Mouse (Mus musculus): ENCODE results near the gene Olfr352. TPM values are rescaled to one million over a fixed set of nuclear protein-coding genes. Genes with fewer than 3 reads are reported as not detected.

The Olfr352 gene
- total RNA-seq (2015) (not detected in 2 replicates), total RNA-seq (2017) (not detected in 2 replicates)

DNA sequence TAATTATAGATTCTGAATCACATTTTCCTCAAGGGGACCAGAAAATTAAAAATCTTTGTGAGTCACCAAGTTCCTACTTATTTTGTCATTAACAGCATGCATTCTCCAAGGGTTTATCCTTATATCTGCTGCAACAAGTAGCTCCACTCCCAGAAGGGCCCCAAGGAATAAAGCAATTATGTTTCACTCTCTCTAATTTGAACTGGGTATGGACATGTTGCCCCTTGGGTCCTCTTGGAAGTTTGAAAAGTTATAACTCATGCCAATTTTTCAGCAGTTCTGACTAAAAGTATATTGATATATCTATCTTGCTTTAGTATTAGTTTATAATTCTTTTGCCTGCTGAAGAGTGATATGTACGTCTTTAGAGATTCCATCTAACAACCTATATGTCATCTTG is at the start of gene Olfr352:
Gene Olfr352, plus strand, starts transcription at position 301 of the 400 bp plus-strand sequence.
- ATAC-seq (replicated peaks; ENCODE audit: poor library complexity), result no peak

DNA sequence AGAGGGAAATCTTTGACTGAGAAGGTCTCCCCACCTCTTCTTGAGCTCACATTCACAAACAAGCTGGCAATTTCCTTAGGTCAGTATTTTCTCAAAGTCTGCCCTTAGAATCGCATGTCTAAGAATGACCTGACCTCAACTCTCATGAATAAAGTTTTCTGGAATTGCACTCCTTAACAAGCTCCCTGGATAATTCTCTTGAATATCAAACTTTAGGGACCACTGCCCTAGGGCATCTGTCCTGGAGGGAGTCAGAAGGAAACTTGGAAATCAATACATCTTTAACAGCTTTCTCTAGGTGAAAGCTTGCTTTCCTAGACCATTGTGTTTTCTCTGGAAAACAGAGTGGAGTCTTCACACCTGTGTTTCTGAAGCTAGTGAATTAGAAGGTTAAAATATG is 22.2 kb upstream of the Olfr352 start, which contains the start of gene Olfr350:
Gene Olfr350, plus strand, starts transcription at position 301 of the 400 bp plus-strand sequence.
- no peak for ATAC-seq (replicated peaks; ENCODE audit: poor library complexity)

DNA sequence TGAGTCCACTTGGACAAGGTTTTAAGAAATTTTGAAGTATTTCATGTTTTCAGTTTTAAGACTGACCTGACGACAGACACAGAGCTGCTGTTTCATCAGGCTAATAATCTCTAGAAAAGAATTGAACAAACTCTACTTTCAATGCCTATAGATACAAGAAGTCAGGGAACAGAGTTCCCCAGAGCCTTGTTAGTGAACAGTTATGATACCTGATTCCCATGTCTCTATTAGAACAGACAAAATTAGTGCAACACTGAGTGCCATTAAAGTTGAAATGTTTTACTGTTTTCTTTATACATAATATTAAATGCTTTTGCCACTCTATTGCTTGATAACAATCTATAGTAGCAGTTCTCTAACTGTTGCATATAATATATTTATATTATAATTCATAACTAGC is 5.7 kb upstream of the Olfr352 start, which contains the start of gene Olfr351:
Gene Olfr351, minus strand, starts transcription at position 101 of the 400 bp plus-strand sequence.
- ATAC-seq (replicated peaks; ENCODE audit: poor library complexity), result no peak

DNA sequence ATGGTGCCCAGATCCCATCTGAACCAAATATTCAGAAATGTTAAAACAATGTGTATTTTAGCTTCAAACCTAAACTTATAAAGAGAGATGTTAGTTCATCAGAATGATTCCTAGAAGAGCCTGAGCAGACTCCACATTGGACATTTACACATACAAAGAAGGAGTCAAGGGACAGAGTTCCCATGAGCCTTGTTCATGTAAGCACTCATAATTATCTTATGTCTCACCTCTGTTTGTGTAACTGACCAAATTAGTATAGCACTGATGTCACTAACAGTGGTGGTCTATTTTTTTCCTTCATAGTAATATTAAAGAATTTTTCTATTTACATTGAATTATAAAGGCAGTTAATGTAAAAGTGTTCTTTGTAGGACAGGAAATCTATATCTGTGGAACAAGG is 24.6 kb downstream of the Olfr352 start, which contains the start of gene Olfr353:
Gene Olfr353, minus strand, starts transcription at position 101 of the 400 bp plus-strand sequence.
- ATAC-seq (replicated peaks; ENCODE audit: poor library complexity), result no peak

DNA sequence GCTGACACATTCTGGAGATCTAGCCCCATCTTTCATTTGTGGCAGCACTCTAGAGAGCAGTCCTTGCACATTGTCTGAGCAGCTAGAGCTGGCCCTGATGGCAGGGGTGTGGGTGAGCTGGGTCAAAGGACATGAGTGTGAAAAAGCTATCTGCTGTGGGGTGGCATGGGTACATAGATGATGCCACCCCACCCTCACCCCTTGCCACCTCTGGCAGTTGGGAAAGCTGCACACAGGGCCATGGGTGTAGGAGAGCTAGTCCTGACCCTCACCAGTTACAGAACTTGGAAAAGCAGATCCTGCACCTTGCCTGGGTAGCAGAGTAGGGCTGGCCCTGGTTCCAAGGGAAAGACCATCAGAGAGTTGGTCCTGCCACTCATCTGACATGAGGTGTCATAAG is 28.9 kb downstream of the Olfr352 start:
- no peak for ATAC-seq (replicated peaks; ENCODE audit: poor library complexity)

DNA sequence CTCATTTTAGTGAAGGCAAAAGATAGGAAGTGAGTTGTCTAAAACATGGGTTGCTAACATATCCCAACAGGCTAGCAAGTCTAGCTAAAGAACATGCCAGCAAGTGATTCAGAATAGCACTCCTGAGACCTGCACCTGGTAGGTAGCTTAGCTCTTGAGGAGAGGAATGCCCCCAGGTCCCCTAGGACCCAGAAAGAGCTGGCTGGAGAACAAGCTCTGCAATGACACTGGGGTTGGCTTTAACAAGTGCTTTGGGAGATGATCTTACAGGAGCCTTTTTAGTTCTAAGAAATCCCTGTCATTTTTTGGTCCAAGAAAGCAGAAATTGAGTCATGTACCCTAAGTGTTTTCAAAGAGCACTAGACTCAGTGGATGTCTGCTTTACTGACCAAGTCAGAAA is 37.1 kb downstream of the Olfr352 start, which contains the start of gene Olfr354:
Gene Olfr354, plus strand, starts transcription at position 301 of the 400 bp plus-strand sequence.
- no peak for ATAC-seq (replicated peaks; ENCODE audit: poor library complexity)

Other genes starting within 250 kb of the Olfr352 start
- not detected in 2 replicates for gene Olfr345, start 228.4 kb upstream of the Olfr352 start, total RNA-seq (2015)
- not detected in 2 replicates for gene Olfr345, start 228.4 kb upstream of the Olfr352 start, total RNA-seq (2017)
- not detected in 2 replicates for gene Olfr346, start 182.7 kb upstream of the Olfr352 start, total RNA-seq (2015)
- not detected in 2 replicates for gene Olfr346, start 182.7 kb upstream of the Olfr352 start, total RNA-seq (2017)
- gene Olfr347, start 136.6 kb upstream of the Olfr352 start, total RNA-seq (2015), result not detected in 2 replicates
- gene Olfr347, start 136.6 kb upstream of the Olfr352 start, total RNA-seq (2017), result not detected in 2 replicates
- not detected in 2 replicates for gene Olfr348, start 84.2 kb upstream of the Olfr352 start, total RNA-seq (2015)
- gene Olfr348, start 84.2 kb upstream of the Olfr352 start, total RNA-seq (2017), result not detected in 2 replicates
- gene Olfr50, start 77.9 kb upstream of the Olfr352 start, total RNA-seq (2015), result not detected in 2 replicates
- not detected in 2 replicates for gene Olfr50, start 77.9 kb upstream of the Olfr352 start, total RNA-seq (2017)
- gene Olfr3, start 51.4 kb upstream of the Olfr352 start, total RNA-seq (2015), result not detected in 2 replicates
- gene Olfr3, start 51.4 kb upstream of the Olfr352 start, total RNA-seq (2017), result not detected in 2 replicates
- gene Olfr350, start 22.1 kb upstream of the Olfr352 start, total RNA-seq (2015), result not detected in 2 replicates
- gene Olfr350, start 22.1 kb upstream of the Olfr352 start, total RNA-seq (2017), result not detected in 2 replicates
- not detected in 2 replicates for gene Olfr351, start 5.8 kb upstream of the Olfr352 start, total RNA-seq (2015)
- not detected in 2 replicates for gene Olfr351, start 5.8 kb upstream of the Olfr352 start, total RNA-seq (2017)
- not detected in 2 replicates for gene Olfr353, start 24.5 kb downstream of the Olfr352 start, total RNA-seq (2015)
- gene Olfr353, start 24.5 kb downstream of the Olfr352 start, total RNA-seq (2017), result not detected in 2 replicates
- gene Olfr354, start 37.2 kb downstream of the Olfr352 start, total RNA-seq (2015), result 0.07 TPM in 1 of 2 replicates, not detected in the other
- gene Olfr354, start 37.2 kb downstream of the Olfr352 start, total RNA-seq (2017), result not detected in 2 replicates
- not detected in 2 replicates for gene Olfr355, start 60.4 kb downstream of the Olfr352 start, total RNA-seq (2015)
- not detected in 2 replicates for gene Olfr355, start 60.4 kb downstream of the Olfr352 start, total RNA-seq (2017)
- gene Olfr356, start 68.7 kb downstream of the Olfr352 start, total RNA-seq (2015), result not detected in 2 replicates
- not detected in 2 replicates for gene Olfr356, start 68.7 kb downstream of the Olfr352 start, total RNA-seq (2017)
- not detected in 2 replicates for gene Olfr357, start 125.4 kb downstream of the Olfr352 start, total RNA-seq (2015)
- not detected in 2 replicates for gene Olfr357, start 125.4 kb downstream of the Olfr352 start, total RNA-seq (2017)
- not detected in 2 replicates for gene Olfr358, start 140.9 kb downstream of the Olfr352 start, total RNA-seq (2015)
- not detected in 2 replicates for gene Olfr358, start 140.9 kb downstream of the Olfr352 start, total RNA-seq (2017)
- not detected in 2 replicates for gene Olfr360, start 197.3 kb downstream of the Olfr352 start, total RNA-seq (2015)
- not detected in 2 replicates for gene Olfr360, start 197.3 kb downstream of the Olfr352 start, total RNA-seq (2017)
- not detected in 2 replicates for gene Olfr361, start 220.8 kb downstream of the Olfr352 start, total RNA-seq (2015)
- not detected in 2 replicates for gene Olfr361, start 220.8 kb downstream of the Olfr352 start, total RNA-seq (2017)
- gene Olfr362, start 249.4 kb downstream of the Olfr352 start, total RNA-seq (2015), result not detected in 2 replicates
- not detected in 2 replicates for gene Olfr362, start 249.4 kb downstream of the Olfr352 start, total RNA-seq (2017)